Mouse (Mus musculus): ENCODE data around the gene Heg1.

- TF ChIP-seq CTCF (IDR thresholded peaks at IDR 0.05), result no peak
- no peak for TF ChIP-seq EP300 (IDR thresholded peaks at IDR 0.05)
These were observed 62.0 kb downstream of the Heg1 start for GRCm38 (mm10) chr16:33746074-33746676.
